Mouse (Mus musculus) G1E (cell line): ENCODE results near the gene Svs6. TPM values are rescaled to one million over a fixed set of nuclear protein-coding genes. Genes with fewer than 3 reads are reported as not detected.

Experiments
- ATAC-seq: 2 replicates; pipeline ENCODE4 v1.8.0; 2016; ENCODE audit warnings: mild to moderate bottlenecking; ENCODE audit not compliant: insufficient number of reproducible peaks, poor library complexity, low FRiP score, severe bottlenecking; ENCODE audit errors: extremely low read depth
- DNase-seq: peaks from one replicate; pipeline ENCODE4 v3.0.0; 2012; ENCODE audit warnings: low spot score
- H3K27me3 ChIP-seq: 2 replicates; pipeline ENCODE4 v1.6.1; 2012; ENCODE audit warnings: mild to moderate bottlenecking, low read length, inconsistent platforms; ENCODE audit not compliant: insufficient read depth
- H3K36me3 ChIP-seq: replicated peaks from 2 replicates; pipeline ENCODE3; 2012; ENCODE audit warnings: mild to moderate bottlenecking, inconsistent platforms
- H3K4me1 ChIP-seq: 2 replicates; pipeline ENCODE4 v1.6.1; 2012; ENCODE audit warnings: low read depth, low read length, inconsistent platforms, mixed read lengths; ENCODE audit not compliant: insufficient read depth
- H3K4me3 ChIP-seq: 2 replicates; pipeline ENCODE4 v1.5.1; 2012; ENCODE audit warnings: low read depth, mild to moderate bottlenecking, inconsistent platforms, low read length, moderate library complexity, mixed read lengths
- H3K9me3 ChIP-seq: replicated peaks from 2 replicates; pipeline ENCODE4 v1.6.1; 2012; ENCODE audit warnings: inconsistent platforms
- CTCF ChIP-seq: IDR thresholded peaks from 2 replicates; pipeline ENCODE4 v1.5.1; 2012; ENCODE audit warnings: low read depth, low read length, inconsistent platforms, mixed read lengths
- GATA1 ChIP-seq: IDR thresholded peaks from 2 replicates; pipeline ENCODE4 v1.6.1; 2012; ENCODE audit warnings: borderline replicate concordance, low read length, inconsistent platforms, mixed read lengths
- GATA2 ChIP-seq: IDR thresholded peaks from 2 replicates; pipeline ENCODE4 v1.6.1; 2012; ENCODE audit warnings: low read depth, low read length, inconsistent platforms, borderline replicate concordance
- POLR2AphosphoS5 ChIP-seq: IDR thresholded peaks from 2 replicates; pipeline ENCODE4 v1.6.1; 2012; ENCODE audit warnings: low read depth, low read length, inconsistent platforms; ENCODE audit not compliant: insufficient replicate concordance
- TAL1 ChIP-seq: conservative IDR thresholded peaks from 2 replicates; pipeline ENCODE4 v1.6.1; 2012; ENCODE audit warnings: low read depth, low read length, inconsistent platforms, mixed read lengths
- polyA plus RNA-seq: library from polyadenylated mRNA; stranded (reverse); fragments of >175 nt; gene quantifications from 2 replicates; pipeline ENCODE4 v1.2.3, GENCODE M21; 2012
- total RNA-seq, 2 experiments: library from RNA; stranded (forward) in 1 of 2; stranded (reverse) in 1 of 2; fragments of 200-1000 nt in 1 of 2; fragments of >200 nt in 1 of 2; fragmentation: Nextera tagmentation in 1 of 2; gene quantifications; 2 replicates each; pipeline ENCODE4 v1.2.3; 2014 to 2017

Svs6 gene
- total and polyA plus RNA-seq, 3 experiments: not detected

- 0 out of 2 replicates have a peak, but pooled peaks cover 3% of the 10 kb centered on the region for H3K9me3 ChIP-seq
- ATAC-seq (no peak), DNase-seq (no peak)
- TF ChIP-seq CTCF (no peak), GATA2 (no peak), GATA1 (no peak), TAL1 (no peak), POLR2AphosphoS5 (no peak)
- H3K36me3 ChIP-seq: no peaks in the 10 kb centered on the region
- H3K4me1 ChIP-seq: no peaks in the 10 kb centered on the region
- H3K4me3 ChIP-seq: no peak overlapping the region
- no peaks in the 10 kb centered on the region; the same call in 1 of the 2 replicates for H3K27me3 ChIP-seq
Observed at GRCm38 (mm10) chr2:164359668-164360067, 43.1 kb downstream of the Svs6 start.

DNA sequence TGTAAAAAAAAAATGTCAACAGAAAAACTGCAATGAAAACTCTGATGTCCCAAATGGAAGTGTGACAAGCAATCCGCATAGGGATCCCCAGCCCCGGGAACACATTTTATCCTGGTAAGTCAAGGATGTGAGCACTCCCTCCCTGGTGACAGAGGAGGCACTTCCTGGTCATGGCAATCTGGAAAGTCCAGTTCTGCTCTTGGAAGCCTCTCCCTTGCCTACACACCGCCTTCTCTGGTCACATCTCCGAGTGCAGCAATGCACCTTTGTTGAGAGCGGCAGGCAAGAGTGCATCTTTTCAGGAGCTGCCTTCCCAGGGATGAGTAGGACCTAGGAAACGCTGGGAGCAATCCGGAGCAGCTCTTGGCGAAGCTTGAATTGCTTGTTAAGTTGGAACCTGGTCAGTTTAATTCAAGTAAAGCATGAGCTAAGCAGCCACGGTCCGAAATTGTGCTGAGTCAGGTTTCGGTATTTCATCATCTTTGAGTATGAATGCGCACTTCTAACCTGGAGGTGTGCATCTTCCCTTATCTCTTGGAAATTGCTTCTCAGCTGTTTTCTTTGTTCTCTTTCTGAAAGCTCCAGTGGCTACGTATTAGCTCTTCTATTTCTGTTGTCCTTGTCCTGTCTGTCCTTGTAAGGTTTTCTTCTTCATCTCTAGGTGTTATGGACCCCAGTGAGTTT, 44.6 kb downstream of the Svs6 start:
- ATAC-seq (no peak), DNase-seq (no peak)
- no peaks in the 10 kb centered on the region for H3K4me1 ChIP-seq
- H3K4me3 ChIP-seq: no peak overlapping the region
- 0 out of 2 replicates have a peak, but pooled peaks cover 3% of the 10 kb centered on the region for H3K9me3 ChIP-seq
- TF ChIP-seq GATA2 (no peak), CTCF (no peak), TAL1 (no peak), GATA1 (no peak), POLR2AphosphoS5 (no peak)
- H3K36me3 ChIP-seq: no peaks in the 10 kb centered on the region
- no peaks in the 10 kb centered on the region for H3K27me3 ChIP-seq

DNA sequence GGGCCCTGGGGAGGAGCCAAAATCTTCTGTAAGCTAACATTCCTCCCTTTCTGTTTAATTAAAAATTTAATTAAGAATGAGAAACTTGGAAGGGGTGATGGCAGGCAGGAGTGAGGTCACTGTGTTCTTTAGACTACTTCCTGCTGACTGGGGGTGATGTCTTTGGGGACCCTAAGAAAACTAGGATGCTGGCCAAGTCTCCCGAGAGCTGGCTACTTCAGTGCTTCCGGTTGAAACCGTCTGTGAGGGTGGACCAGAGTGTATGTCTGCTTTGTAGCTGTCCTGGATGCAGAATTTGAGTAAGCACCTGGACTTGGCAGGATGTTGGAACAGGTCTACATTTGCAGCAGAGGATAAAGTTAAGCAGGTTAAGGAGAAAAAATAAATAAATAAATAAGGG, 50.4 kb downstream of the Svs6 start:
- no peak for ATAC-seq
- Histone ChIP-seq H3K4me1 (no peaks in the 10 kb centered on the region), H3K36me3 (no peaks in the 10 kb centered on the region), H3K27me3 (no peaks in the 10 kb centered on the region), H3K4me3 (no peak overlapping the region), H3K9me3 (0 out of 2 replicates have a peak, but pooled peaks cover 3% of the 10 kb centered on the region)
- TF ChIP-seq GATA2: no peak
- TF ChIP-seq GATA1: no peak
- no peak for TF ChIP-seq POLR2AphosphoS5
- no peak for TF ChIP-seq TAL1
- TF ChIP-seq CTCF: no peak
- DNase-seq: no peak

Other genes starting within 250 kb of the Svs6 start
Only the 20 nearest of the 22 such genes appear.
- gene Tomm34, start 245.6 kb upstream of the Svs6 start, total RNA-seq (2014; fragmentation: Nextera tagmentation): 57.3 and 61.0 TPM in 2 replicates
- gene Tomm34, start 245.6 kb upstream of the Svs6 start, total RNA-seq (2017): 63.0 and 65.3 TPM in 2 replicates
- gene Tomm34, start 245.6 kb upstream of the Svs6 start, polyA plus RNA-seq: 36.3 and 48.2 TPM in 2 replicates
- not detected in 2 replicates for gene Kcns1, start 145.6 kb upstream of the Svs6 start, total RNA-seq (2014; fragmentation: Nextera tagmentation)
- not detected in 2 replicates for gene Kcns1, start 145.6 kb upstream of the Svs6 start, total RNA-seq (2017)
- not detected in 2 replicates for gene Kcns1, start 145.6 kb upstream of the Svs6 start, polyA plus RNA-seq
- not detected in 2 replicates for gene Wfdc5, start 134.0 kb upstream of the Svs6 start, total RNA-seq (2014; fragmentation: Nextera tagmentation)
- 0.33 TPM in 1 of 2 replicates, not detected in the other for gene Wfdc5, start 134.0 kb upstream of the Svs6 start, total RNA-seq (2017)
- not detected in 2 replicates for gene Wfdc5, start 134.0 kb upstream of the Svs6 start, polyA plus RNA-seq
- not detected in 2 replicates for gene Wfdc12, start 126.1 kb upstream of the Svs6 start, total RNA-seq (2014; fragmentation: Nextera tagmentation)
- not detected in 2 replicates for gene Wfdc12, start 126.1 kb upstream of the Svs6 start, total RNA-seq (2017)
- not detected in 2 replicates for gene Wfdc12, start 126.1 kb upstream of the Svs6 start, polyA plus RNA-seq
- gene Wfdc15a, start 116.6 kb upstream of the Svs6 start, total RNA-seq (2014; fragmentation: Nextera tagmentation): not detected in 2 replicates
- 0.82 TPM in 1 of 2 replicates, not detected in the other for gene Wfdc15a, start 116.6 kb upstream of the Svs6 start, total RNA-seq (2017)
- gene Wfdc15a, start 116.6 kb upstream of the Svs6 start, polyA plus RNA-seq: not detected in 2 replicates
- gene Wfdc15b, start 95.1 kb upstream of the Svs6 start, total RNA-seq (2014; fragmentation: Nextera tagmentation): not detected in 2 replicates
- gene Wfdc15b, start 95.1 kb upstream of the Svs6 start, total RNA-seq (2017): not detected in 2 replicates
- gene Wfdc15b, start 95.1 kb upstream of the Svs6 start, polyA plus RNA-seq: not detected in 2 replicates
- gene Svs2, start 78.3 kb upstream of the Svs6 start, total RNA-seq (2014; fragmentation: Nextera tagmentation): not detected in 2 replicates
- 0.11 TPM in 1 of 2 replicates, not detected in the other for gene Svs2, start 78.3 kb upstream of the Svs6 start, total RNA-seq (2017)
- not detected in 2 replicates for gene Svs2, start 78.3 kb upstream of the Svs6 start, polyA plus RNA-seq
- not detected in 2 replicates for gene Svs3b, start 60.1 kb upstream of the Svs6 start, total RNA-seq (2014; fragmentation: Nextera tagmentation)
- gene Svs3b, start 60.1 kb upstream of the Svs6 start, total RNA-seq (2017): not detected in 2 replicates
- not detected in 2 replicates for gene Svs3b, start 60.1 kb upstream of the Svs6 start, polyA plus RNA-seq
- gene Svs4, start 38.3 kb upstream of the Svs6 start, total RNA-seq (2014; fragmentation: Nextera tagmentation): not detected in 2 replicates
- 0.29 TPM in 1 of 2 replicates, not detected in the other for gene Svs4, start 38.3 kb upstream of the Svs6 start, total RNA-seq (2017)
- gene Svs4, start 38.3 kb upstream of the Svs6 start, polyA plus RNA-seq: not detected in 2 replicates
- not detected in 2 replicates for gene Svs3a, start 27.5 kb upstream of the Svs6 start, total RNA-seq (2014; fragmentation: Nextera tagmentation)
- gene Svs3a, start 27.5 kb upstream of the Svs6 start, total RNA-seq (2017): 0.11 TPM in 1 of 2 replicates, not detected in the other
- not detected in 2 replicates for gene Svs3a, start 27.5 kb upstream of the Svs6 start, polyA plus RNA-seq
- not detected in 2 replicates for gene Svs5, start 16.0 kb downstream of the Svs6 start, total RNA-seq (2014; fragmentation: Nextera tagmentation)
- not detected in 2 replicates for gene Svs5, start 16.0 kb downstream of the Svs6 start, total RNA-seq (2017)
- gene Svs5, start 16.0 kb downstream of the Svs6 start, polyA plus RNA-seq: not detected in 2 replicates
- not detected in 2 replicates for gene Slpi, start 72.3 kb downstream of the Svs6 start, total RNA-seq (2014; fragmentation: Nextera tagmentation)
- not detected in 2 replicates for gene Slpi, start 72.3 kb downstream of the Svs6 start, total RNA-seq (2017)
- not detected in 2 replicates for gene Slpi, start 72.3 kb downstream of the Svs6 start, polyA plus RNA-seq
- gene Rbpjl, start 86.4 kb downstream of the Svs6 start, total RNA-seq (2014; fragmentation: Nextera tagmentation): not detected in 2 replicates
- gene Rbpjl, start 86.4 kb downstream of the Svs6 start, total RNA-seq (2017): 0.11 TPM in 1 of 2 replicates, not detected in the other
- not detected in 2 replicates for gene Rbpjl, start 86.4 kb downstream of the Svs6 start, polyA plus RNA-seq
- gene Matn4, start 88.4 kb downstream of the Svs6 start, total RNA-seq (2014; fragmentation: Nextera tagmentation): not detected in 2 replicates
- under 0.01 and 0.06 TPM in 2 replicates for gene Matn4, start 88.4 kb downstream of the Svs6 start, total RNA-seq (2017)
- gene Matn4, start 88.4 kb downstream of the Svs6 start, polyA plus RNA-seq: not detected in 2 replicates
- not detected in 2 replicates for gene Sdc4, start 127.1 kb downstream of the Svs6 start, total RNA-seq (2014; fragmentation: Nextera tagmentation)
- gene Sdc4, start 127.1 kb downstream of the Svs6 start, total RNA-seq (2017): 0.11 TPM in 1 of 2 replicates, not detected in the other
- gene Sdc4, start 127.1 kb downstream of the Svs6 start, polyA plus RNA-seq: not detected in 2 replicates
- gene Sys1, start 140.2 kb downstream of the Svs6 start, total RNA-seq (2014; fragmentation: Nextera tagmentation): 35.8 and 37.0 TPM in 2 replicates
- 50.6 and 75.5 TPM in 2 replicates for gene Sys1, start 140.2 kb downstream of the Svs6 start, total RNA-seq (2017)
- gene Sys1, start 140.2 kb downstream of the Svs6 start, polyA plus RNA-seq: 122 and 142 TPM in 2 replicates
- gene Gm20458, start 144.2 kb downstream of the Svs6 start, total RNA-seq (2014; fragmentation: Nextera tagmentation): not detected in 2 replicates
- gene Gm20458, start 144.2 kb downstream of the Svs6 start, total RNA-seq (2017): 13.4 and 13.5 TPM in 2 replicates
- 4.6 and 5.5 TPM in 2 replicates for gene Gm20458, start 144.2 kb downstream of the Svs6 start, polyA plus RNA-seq
- not detected in 2 replicates for gene Trp53tg5, start 157.0 kb downstream of the Svs6 start, total RNA-seq (2014; fragmentation: Nextera tagmentation)
- 0.29 TPM in 1 of 2 replicates, not detected in the other for gene Trp53tg5, start 157.0 kb downstream of the Svs6 start, total RNA-seq (2017)
- not detected in 2 replicates for gene Trp53tg5, start 157.0 kb downstream of the Svs6 start, polyA plus RNA-seq
- 6.2 and 11.7 TPM in 2 replicates for gene Dbndd2, start 169.4 kb downstream of the Svs6 start, total RNA-seq (2014; fragmentation: Nextera tagmentation)
- 5.5 and 8.9 TPM in 2 replicates for gene Dbndd2, start 169.4 kb downstream of the Svs6 start, total RNA-seq (2017)
- 22.3 and 25.1 TPM in 2 replicates for gene Dbndd2, start 169.4 kb downstream of the Svs6 start, polyA plus RNA-seq
- gene Pigt, start 180.8 kb downstream of the Svs6 start, total RNA-seq (2014; fragmentation: Nextera tagmentation): 68.5 and 84.3 TPM in 2 replicates
- 22.9 and 23.2 TPM in 2 replicates for gene Pigt, start 180.8 kb downstream of the Svs6 start, total RNA-seq (2017)
- 81.0 and 94.4 TPM in 2 replicates for gene Pigt, start 180.8 kb downstream of the Svs6 start, polyA plus RNA-seq